Mouse (Mus musculus): Measurements from ENCODE around the gene Myrf. TPM values are rescaled to one million over a fixed set of nuclear protein-coding genes. Genes with fewer than 3 reads are reported as not detected.

The Myrf gene
- polyA plus RNA-seq, 1 experiment from 2014 or later: 0.95 TPM

GRCm38 (mm10) chr19:10181225-10181624 is 59.3 kb downstream of the Myrf start:
- Histone ChIP-seq H3K27me3 (replicated peaks; ENCODE audit: control insufficient read depth, insufficient read depth, low read length) (no peaks in the 10 kb centered on the region), H3K36me3 (ENCODE audit: control insufficient read depth, insufficient read depth, low read length) (no peaks in the 10 kb centered on the region), H3K4me2 (ENCODE audit: low read length) (no peak overlapping the region), H3K9me3 (ENCODE audit: control insufficient read depth, low read length) (no peaks in the 10 kb centered on the region), H3K4me3 (ENCODE audit: low read length) (no peak overlapping the region), H3K4me1 (ENCODE audit: control insufficient read depth, insufficient read depth, low read depth, low read length) (peaks cover 19% of the 10 kb centered on the region), H3K9ac (ENCODE audit: low read depth, low read length) (no peak overlapping the region), H3K27ac (ENCODE audit: low read depth, low read length) (no peak overlapping the region)
- 87% methylated on average over 7 of the region's 7 CpGs for WGBS
- ATAC-seq: no peak

- H3K4me1 ChIP-seq (ENCODE audit: control insufficient read depth, insufficient read depth, low read depth, low read length): no peaks in the 10 kb centered on the region
- no peaks in the 10 kb centered on the region for H3K9me3 ChIP-seq (ENCODE audit: control insufficient read depth, low read length)
- no peak overlapping the region for H3K4me3 ChIP-seq (ENCODE audit: low read length)
- H3K4me2 ChIP-seq (ENCODE audit: low read length): no peak overlapping the region
- 57% methylated on average over 7 of the region's 7 CpGs for WGBS
- H3K36me3 ChIP-seq (ENCODE audit: control insufficient read depth, insufficient read depth, low read length): no peaks in the 10 kb centered on the region
- H3K27ac ChIP-seq (ENCODE audit: low read depth, low read length): no peak overlapping the region
- H3K9ac ChIP-seq (ENCODE audit: low read depth, low read length): no peak overlapping the region
- no peaks in the 10 kb centered on the region for H3K27me3 ChIP-seq (replicated peaks; ENCODE audit: control insufficient read depth, insufficient read depth, low read length)
- no peak for ATAC-seq
These were observed 63.6 kb downstream of the Myrf start for GRCm38 (mm10) chr19:10176941-10177372.

GRCm38 (mm10) chr19:10176477-10176876 is 64.1 kb downstream of the Myrf start:
- Histone ChIP-seq H3K4me1 (ENCODE audit: control insufficient read depth, insufficient read depth, low read depth, low read length) (no peaks in the 10 kb centered on the region), H3K4me3 (ENCODE audit: low read length) (no peak overlapping the region), H3K9me3 (ENCODE audit: control insufficient read depth, low read length) (no peaks in the 10 kb centered on the region), H3K36me3 (ENCODE audit: control insufficient read depth, insufficient read depth, low read length) (no peaks in the 10 kb centered on the region), H3K4me2 (ENCODE audit: low read length) (no peak overlapping the region), H3K27ac (ENCODE audit: low read depth, low read length) (no peak overlapping the region), H3K27me3 (replicated peaks; ENCODE audit: control insufficient read depth, insufficient read depth, low read length) (no peaks in the 10 kb centered on the region), H3K9ac (ENCODE audit: low read depth, low read length) (no peak overlapping the region)
- WGBS: 54% methylated on average over 1 of the region's 1 CpGs
- ATAC-seq: no peak

DNA sequence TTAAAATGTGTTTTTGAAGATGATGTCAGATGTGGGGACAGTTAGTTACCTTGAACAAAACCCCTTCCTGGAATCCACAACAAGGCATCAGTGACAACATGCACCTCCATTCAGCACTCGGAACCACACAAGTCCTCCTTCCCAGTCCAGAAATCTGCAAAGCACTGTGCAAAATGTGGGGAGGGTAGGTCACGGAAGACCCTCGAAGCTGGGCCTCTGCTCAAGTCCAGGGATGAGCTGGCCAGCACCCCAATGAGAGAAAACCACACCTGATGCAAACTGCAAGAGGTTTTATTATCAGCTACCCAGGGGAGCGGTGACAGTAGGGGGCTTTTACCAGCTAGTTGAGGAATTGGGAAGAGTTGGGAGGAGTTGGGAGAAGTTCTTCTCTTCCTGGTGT is 65.6 kb downstream of the Myrf start:
- no peaks in the 10 kb centered on the region for H3K36me3 ChIP-seq (ENCODE audit: control insufficient read depth, insufficient read depth, low read length)
- no peak overlapping the region for H3K4me3 ChIP-seq (ENCODE audit: low read length)
- no peak overlapping the region for H3K4me2 ChIP-seq (ENCODE audit: low read length)
- no peaks in the 10 kb centered on the region for H3K27me3 ChIP-seq (replicated peaks; ENCODE audit: control insufficient read depth, insufficient read depth, low read length)
- no peak overlapping the region for H3K9ac ChIP-seq (ENCODE audit: low read depth, low read length)
- H3K27ac ChIP-seq (ENCODE audit: low read depth, low read length): no peak overlapping the region
- H3K4me1 ChIP-seq (ENCODE audit: control insufficient read depth, insufficient read depth, low read depth, low read length): no peaks in the 10 kb centered on the region
- WGBS: 78% methylated on average over 4 of the region's 4 CpGs
- H3K9me3 ChIP-seq (ENCODE audit: control insufficient read depth, low read length): no peaks in the 10 kb centered on the region
- no peak for ATAC-seq

DNA sequence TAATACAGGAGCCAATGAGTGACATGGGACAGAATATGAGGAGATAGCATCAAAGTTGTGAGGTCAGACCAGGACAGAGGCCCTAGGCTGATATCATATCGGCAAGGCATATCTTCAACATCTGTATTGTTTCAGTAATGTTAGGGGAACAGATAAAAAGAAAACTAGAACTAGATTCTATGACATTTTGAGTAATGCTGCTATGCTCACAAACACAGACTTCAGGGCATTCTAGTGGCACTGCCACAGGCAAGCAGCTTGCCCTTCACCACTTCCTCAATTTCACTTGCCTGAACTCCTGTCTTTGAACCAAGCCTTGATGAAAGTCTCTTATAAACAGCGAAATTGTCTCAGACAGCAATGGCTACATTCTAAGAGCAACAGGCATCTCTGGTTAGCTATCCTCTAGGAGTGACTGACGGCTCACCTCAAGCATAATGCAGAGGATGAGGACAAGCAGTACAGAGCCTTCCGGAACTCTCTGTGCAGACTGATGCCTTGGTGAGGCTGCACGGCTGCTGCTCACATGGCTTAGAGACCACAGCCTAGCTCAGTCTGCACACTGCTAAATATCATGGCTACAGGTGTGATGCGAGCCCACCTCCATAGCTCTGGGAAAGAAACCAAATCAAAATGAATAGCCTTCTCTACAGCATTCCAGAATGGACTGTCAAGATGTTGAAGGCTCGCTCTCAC is 66.6 kb downstream of the Myrf start:
- Histone ChIP-seq H3K27me3 (replicated peaks; ENCODE audit: control insufficient read depth, insufficient read depth, low read length) (no peaks in the 10 kb centered on the region), H3K9me3 (ENCODE audit: control insufficient read depth, low read length) (no peaks in the 10 kb centered on the region), H3K4me1 (ENCODE audit: control insufficient read depth, insufficient read depth, low read depth, low read length) (no peaks in the 10 kb centered on the region), H3K4me3 (ENCODE audit: low read length) (no peak overlapping the region), H3K4me2 (ENCODE audit: low read length) (no peak overlapping the region), H3K27ac (ENCODE audit: low read depth, low read length) (no peak overlapping the region), H3K36me3 (ENCODE audit: control insufficient read depth, insufficient read depth, low read length) (no peaks in the 10 kb centered on the region), H3K9ac (ENCODE audit: low read depth, low read length) (no peak overlapping the region)
- 93% methylated on average over 7 of the region's 7 CpGs for WGBS
- ATAC-seq: no peak

- 90% methylated on average over 5 of the region's 5 CpGs for WGBS
- Histone ChIP-seq H3K4me3 (ENCODE audit: low read length) (no peak overlapping the region), H3K27ac (ENCODE audit: low read depth, low read length) (no peak overlapping the region), H3K27me3 (replicated peaks; ENCODE audit: control insufficient read depth, insufficient read depth, low read length) (no peaks in the 10 kb centered on the region), H3K36me3 (ENCODE audit: control insufficient read depth, insufficient read depth, low read length) (no peaks in the 10 kb centered on the region), H3K4me2 (ENCODE audit: low read length) (no peak overlapping the region), H3K4me1 (ENCODE audit: control insufficient read depth, insufficient read depth, low read depth, low read length) (no peaks in the 10 kb centered on the region), H3K9me3 (ENCODE audit: control insufficient read depth, low read length) (no peaks in the 10 kb centered on the region), H3K9ac (ENCODE audit: low read depth, low read length) (no peak overlapping the region)
- no peak for ATAC-seq
These were observed 67.3 kb downstream of the Myrf start for GRCm38 (mm10) chr19:10173116-10173718.

DNA sequence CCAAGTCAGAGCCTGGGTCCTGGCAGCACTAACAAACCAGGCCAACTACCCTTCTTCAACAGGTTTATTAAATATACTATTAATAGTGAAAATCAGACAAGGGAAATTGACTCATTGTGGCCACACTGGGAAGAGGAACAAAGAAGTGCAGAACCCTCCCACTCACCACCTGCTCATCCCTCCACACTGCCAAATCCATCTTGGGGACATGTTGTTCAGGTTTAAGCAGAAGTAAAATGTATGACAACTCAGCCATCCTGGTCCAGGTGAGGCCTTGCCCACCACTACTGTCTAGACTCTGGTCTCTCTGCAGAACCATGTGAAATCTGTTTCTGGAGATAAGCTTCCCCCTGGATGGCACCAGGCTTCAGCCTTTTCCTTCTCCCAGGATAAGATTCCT is 68.7 kb downstream of the Myrf start:
- Histone ChIP-seq H3K36me3 (ENCODE audit: control insufficient read depth, insufficient read depth, low read length) (no peaks in the 10 kb centered on the region), H3K4me2 (ENCODE audit: low read length) (no peak overlapping the region), H3K4me3 (ENCODE audit: low read length) (no peak overlapping the region), H3K27ac (ENCODE audit: low read depth, low read length) (no peak overlapping the region), H3K9me3 (ENCODE audit: control insufficient read depth, low read length) (no peaks in the 10 kb centered on the region), H3K27me3 (replicated peaks; ENCODE audit: control insufficient read depth, insufficient read depth, low read length) (no peaks in the 10 kb centered on the region), H3K4me1 (ENCODE audit: control insufficient read depth, insufficient read depth, low read depth, low read length) (no peaks in the 10 kb centered on the region), H3K9ac (ENCODE audit: low read depth, low read length) (no peak overlapping the region)
- no peak for ATAC-seq

GRCm38 (mm10) chr19:10171359-10171758 is 69.2 kb downstream of the Myrf start:
- H3K4me3 ChIP-seq (ENCODE audit: low read length): no peak overlapping the region
- WGBS: 88% methylated on average over 7 of the region's 7 CpGs
- H3K4me1 ChIP-seq (ENCODE audit: control insufficient read depth, insufficient read depth, low read depth, low read length): no peaks in the 10 kb centered on the region
- no peaks in the 10 kb centered on the region for H3K27me3 ChIP-seq (replicated peaks; ENCODE audit: control insufficient read depth, insufficient read depth, low read length)
- H3K36me3 ChIP-seq (ENCODE audit: control insufficient read depth, insufficient read depth, low read length): no peaks in the 10 kb centered on the region
- H3K4me2 ChIP-seq (ENCODE audit: low read length): no peak overlapping the region
- no peak for ATAC-seq
- no peak overlapping the region for H3K9ac ChIP-seq (ENCODE audit: low read depth, low read length)
- no peaks in the 10 kb centered on the region for H3K9me3 ChIP-seq (ENCODE audit: control insufficient read depth, low read length)
- H3K27ac ChIP-seq (ENCODE audit: low read depth, low read length): no peak overlapping the region

DNA sequence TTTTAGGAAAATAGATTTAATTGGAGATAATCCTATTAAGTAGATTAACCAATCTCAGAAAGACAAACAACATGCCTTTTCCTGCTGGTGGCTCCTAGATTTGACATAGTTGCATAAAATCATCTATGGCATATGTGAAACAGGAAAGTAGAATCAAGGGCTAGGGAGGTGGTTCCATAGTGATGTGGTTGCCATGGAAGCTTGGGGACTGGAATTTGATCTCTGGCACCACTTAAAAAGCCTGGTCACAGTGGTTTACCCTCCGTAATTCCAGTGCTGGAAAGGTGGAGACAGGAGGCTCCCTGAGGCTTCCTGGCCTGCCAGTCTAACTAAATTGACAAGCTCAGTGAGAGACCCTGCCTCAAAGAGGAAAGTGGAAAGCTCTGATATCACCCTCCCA is 70.1 kb downstream of the Myrf start:
- no peak overlapping the region for H3K4me2 ChIP-seq (ENCODE audit: low read length)
- H3K9me3 ChIP-seq (ENCODE audit: control insufficient read depth, low read length): no peaks in the 10 kb centered on the region
- H3K36me3 ChIP-seq (ENCODE audit: control insufficient read depth, insufficient read depth, low read length): no peaks in the 10 kb centered on the region
- ATAC-seq: no peak
- WGBS: 15% methylated on average over 1 of the region's 1 CpGs
- H3K9ac ChIP-seq (ENCODE audit: low read depth, low read length): no peak overlapping the region
- no peaks in the 10 kb centered on the region for H3K27me3 ChIP-seq (replicated peaks; ENCODE audit: control insufficient read depth, insufficient read depth, low read length)
- no peak overlapping the region for H3K4me3 ChIP-seq (ENCODE audit: low read length)
- no peaks in the 10 kb centered on the region for H3K4me1 ChIP-seq (ENCODE audit: control insufficient read depth, insufficient read depth, low read depth, low read length)
- H3K27ac ChIP-seq (ENCODE audit: low read depth, low read length): no peak overlapping the region
